Mouse (Mus musculus) spleen, adult 2 months (tissue): ENCODE measurements around the gene Wnk2. TPM values are rescaled to one million over a fixed set of nuclear protein-coding genes. Genes with fewer than 3 reads are reported as not detected.

Experiments used
- DNase-seq, 2 experiments: peaks; one replicate each; pipeline versions ENCODE4 v3.0.0 to v3.0.0-alpha.2; 2012 to 2021; ENCODE audit warnings: low spot score in 2 of 2, low read depth in 1 of 2
- H3K27ac ChIP-seq: fragments of 200-500 bp; 2 replicates; pipeline ENCODE4 v1.5.1; 2012; ENCODE audit warnings: low read length, inconsistent platforms; ENCODE audit not compliant: insufficient read depth
- H3K27me3 ChIP-seq: fragments of 200-500 bp; 2 replicates; pipeline ENCODE4 v1.6.1; 2012; ENCODE audit warnings: mild to moderate bottlenecking, moderate library complexity, low read length, inconsistent platforms; ENCODE audit not compliant: control insufficient read depth, insufficient read depth
- H3K36me3 ChIP-seq: fragments of 200-500 bp; 2 replicates; pipeline ENCODE4 v1.6.1; 2012; ENCODE audit warnings: mild to moderate bottlenecking, low read length, inconsistent platforms; ENCODE audit not compliant: control insufficient read depth, insufficient read depth
- H3K4me1 ChIP-seq: fragments of 200-500 bp; 2 replicates; pipeline ENCODE4 v1.6.1; 2011; ENCODE audit warnings: inconsistent platforms; ENCODE audit not compliant: control insufficient read depth, insufficient read depth, insufficient read length
- H3K4me3 ChIP-seq: fragments of 200-500 bp; 2 replicates; pipeline ENCODE4 v1.5.1; 2011; ENCODE audit warnings: mild to moderate bottlenecking, inconsistent platforms; ENCODE audit not compliant: insufficient read depth, insufficient read length; ENCODE audit errors: extremely low read depth
- CTCF ChIP-seq: fragments of 200-500 bp; IDR thresholded peaks from 2 replicates; pipeline ENCODE4 v1.5.1; 2011; ENCODE audit warnings: mild to moderate bottlenecking, inconsistent platforms; ENCODE audit not compliant: insufficient read depth, insufficient read length, insufficient replicate concordance; ENCODE audit errors: extremely low read depth
- POLR2A ChIP-seq: fragments of 200-500 bp; IDR thresholded peaks from 2 replicates; pipeline ENCODE4 v1.6.1; 2011; ENCODE audit warnings: low read depth, low read length, inconsistent platforms
- WGBS: fragments of 180-500 bp; shearing (Covaris S2); methylation state at CpG from one replicate; pipeline ENCODE4 v1.1.7; 2018; 5-methylcytosine and 5-hydroxymethylcytosine counted together
- polyA plus RNA-seq: library from polyadenylated mRNA; depleted of rRNA; stranded (reverse); fragments of >200 nt; gene quantifications from 2 replicates; pipeline ENCODE4 v1.2.3, GENCODE M21; 2012; rRNA removed

Gene Wnk2
- polyA plus RNA-seq, 1 experiment, result 0.62 TPM

DNA sequence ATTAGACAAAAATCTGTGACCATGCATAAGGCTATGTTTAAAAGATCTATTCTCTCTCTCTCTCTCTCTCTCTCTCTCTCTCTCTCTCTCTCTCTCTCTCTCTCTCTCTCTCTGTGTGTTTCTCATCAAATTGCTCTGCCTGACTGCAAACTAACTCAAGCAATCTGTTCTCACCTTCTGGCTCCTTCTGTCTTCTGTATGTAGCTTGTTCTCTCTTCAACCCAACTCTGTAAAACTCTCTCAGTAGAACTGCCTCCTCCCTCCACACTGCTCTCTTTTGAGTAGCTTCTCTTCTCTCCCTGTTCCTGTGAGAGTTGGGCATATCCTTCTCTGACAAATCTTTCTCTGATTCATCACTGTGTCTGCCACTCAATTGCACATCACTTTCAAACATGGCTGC is 154.9 kb downstream of the Wnk2 start:
- no peak for TF ChIP-seq POLR2A
- TF ChIP-seq CTCF, result no peak
- DNase-seq, result no peak
- Histone ChIP-seq H3K4me3 (no peak overlapping the region), H3K27ac (no peak overlapping the region), H3K36me3 (no peaks in the 10 kb centered on the region), H3K27me3 (no peaks in the 10 kb centered on the region), H3K4me1 (0 out of 2 replicates have a peak, but pooled peaks cover 3% of the 10 kb centered on the region)

- 0 out of 2 replicates have a peak, but pooled peaks cover 3% of the 10 kb centered on the region for H3K4me1 ChIP-seq
- 85% methylated on average over 2 of the region's 2 CpGs for WGBS
- H3K4me3 ChIP-seq, result no peak overlapping the region
- TF ChIP-seq CTCF (no peak), POLR2A (no peak)
- no peak for DNase-seq
- H3K27me3 ChIP-seq, result no peaks in the 10 kb centered on the region
- H3K36me3 ChIP-seq, result no peaks in the 10 kb centered on the region
- no peak overlapping the region for H3K27ac ChIP-seq
Measured at GRCm38 (mm10) chr13:48990138-48990537, 157.7 kb downstream of the Wnk2 start.

Other genes with a start within 250 kb of the Wnk2 start
- gene Fam120a, start 180.0 kb downstream of the Wnk2 start, polyA plus RNA-seq, result 40.1 and 49.7 TPM in 2 replicates
- gene Ninj1, start 39.5 kb upstream of the Wnk2 start, polyA plus RNA-seq, result 234 and 343 TPM in 2 replicates
- 79.4 and 106 TPM in 2 replicates for gene Card19, start 68.0 kb upstream of the Wnk2 start, polyA plus RNA-seq
- gene Susd3, start 100.7 kb upstream of the Wnk2 start, polyA plus RNA-seq, result 49.7 and 58.1 TPM in 2 replicates
- gene Fgd3, start 172.3 kb upstream of the Wnk2 start, polyA plus RNA-seq, result 21.3 and 22.0 TPM in 2 replicates
- gene Bicd2, start 193.6 kb upstream of the Wnk2 start, polyA plus RNA-seq, result 19.4 and 21.0 TPM in 2 replicates